Mouse (Mus musculus) midbrain, embryonic 12.5 days (tissue): ENCODE measurements around the gene Tcam1. TPM values are rescaled to one million over a fixed set of nuclear protein-coding genes. Genes with fewer than 3 reads are reported as not detected.
"Not testable (repeated sequence)": the region's sequence is repeated elsewhere in the genome, so short reads cannot be mapped to it uniquely, and the experiment has no call there.

Experiments used
- ATAC-seq: fragments of 200-750 bp; cut with Nextera tagmentation; 2 replicates; pipeline ENCODE4 v1.8.0; 2017; ENCODE audit warnings: low read depth, moderate TSS enrichment, moderate library complexity; ENCODE audit not compliant: low FRiP score
- H3K27ac ChIP-seq: fragments of 300-500 bp; sonication (generic); replicated peaks from 2 replicates; pipeline ENCODE4 v1.5.1; 2016; ENCODE audit warnings: mild to moderate bottlenecking
- H3K27me3 ChIP-seq: fragments of 300-500 bp; sonication (generic); 2 replicates; pipeline ENCODE4 v1.6.1; 2016; ENCODE audit warnings: mild to moderate bottlenecking
- H3K36me3 ChIP-seq: fragments of 300-500 bp; sonication (generic); 2 replicates; pipeline ENCODE4 v1.6.1; 2016
- H3K4me1 ChIP-seq: fragments of 300-500 bp; sonication (generic); 2 replicates; pipeline ENCODE4 v1.6.1; 2016
- H3K4me2 ChIP-seq: fragments of 300-500 bp; sonication (generic); replicated peaks from 2 replicates; pipeline ENCODE4 v1.6.1; 2016; ENCODE audit warnings: mild to moderate bottlenecking, moderate library complexity
- H3K4me3 ChIP-seq: fragments of 300-500 bp; sonication (generic); 2 replicates; pipeline ENCODE4 v1.5.1; 2016; ENCODE audit warnings: mild to moderate bottlenecking
- H3K9ac ChIP-seq: fragments of 300-500 bp; sonication (generic); replicated peaks from 2 replicates; pipeline ENCODE4 v1.6.1; 2016; ENCODE audit warnings: mild to moderate bottlenecking, moderate library complexity
- H3K9me3 ChIP-seq: fragments of 300-500 bp; sonication (generic); 2 replicates; pipeline ENCODE4 v1.6.1; 2016; ENCODE audit warnings: mild to moderate bottlenecking
- WGBS: fragments of 180-500 bp; shearing (Covaris S2); methylation state at CpG from one replicate; pipeline ENCODE4 v1.1.7; 2016; 5-methylcytosine and 5-hydroxymethylcytosine counted together
- polyA plus RNA-seq: library from polyadenylated mRNA; unstranded; fragments of >200 nt; fragmentation: Nextera tagmentation; extraction: Ambion mirVana; gene quantifications from 2 replicates; pipeline ENCODE4 v1.2.1, GENCODE M21; 2016

Tcam1 gene
- polyA plus RNA-seq: 0.17 and 0.24 TPM in 2 replicates

- Histone ChIP-seq H3K27ac (no peak within 1 kb of the TSS), H3K9ac (no peak within 1 kb of the TSS)
- 10% methylated on average over 25 of the region's 25 CpGs for WGBS
Measured at GRCm38 (mm10) chr11:106276454-106276853, at the start of gene Tcam1. Tcam1 (plus strand) TSS chr11:106276672.

GRCm38 (mm10) chr11:106233978-106234377, 42.5 kb upstream of the Tcam1 start:
- not testable (repeated sequence) for H3K4me1 ChIP-seq, H3K9me3 ChIP-seq, H3K4me3 ChIP-seq, ATAC-seq, H3K27ac ChIP-seq, H3K27me3 ChIP-seq, H3K9ac ChIP-seq, H3K4me2 ChIP-seq
- peaks cover 82% of the 10 kb centered on the region for H3K36me3 ChIP-seq
- WGBS: 84% methylated on average over 8 of the region's 8 CpGs

More at GRCm38 (mm10) chr11:106276454-106276853, at the start of gene Tcam1:
- peaks cover 10% of the 10 kb centered on the region for H3K27me3 ChIP-seq
- H3K4me1 ChIP-seq: peaks cover 22% of the 10 kb centered on the region
- ATAC-seq: peak; percentile 31
- H3K36me3 ChIP-seq: no peaks in the 10 kb centered on the region
- H3K4me2 ChIP-seq: peak within 1 kb of the TSS; percentile 41
- no peaks in the 10 kb centered on the region for H3K9me3 ChIP-seq
- peak within 1 kb of the TSS; percentile 10; the same call in 1 of the 2 replicates for H3K4me3 ChIP-seq

- H3K9ac ChIP-seq: no peak overlapping the region
- no peaks in the 10 kb centered on the region for H3K4me1 ChIP-seq
- no peak overlapping the region for H3K4me3 ChIP-seq
- H3K27me3 ChIP-seq: no peaks in the 10 kb centered on the region
- no peak overlapping the region for H3K4me2 ChIP-seq
- peaks cover 99% of the 10 kb centered on the region for H3K36me3 ChIP-seq
- H3K27ac ChIP-seq: no peak overlapping the region
- WGBS: 94% methylated on average over 1 of the region's 1 CpGs
- peaks cover 5% of the 10 kb centered on the region for H3K9me3 ChIP-seq
- no peak for ATAC-seq
Measured at GRCm38 (mm10) chr11:106246834-106247233, 29.6 kb upstream of the Tcam1 start.

GRCm38 (mm10) chr11:106249326-106249725, 27.1 kb upstream of the Tcam1 start:
- Histone ChIP-seq H3K4me2 (no peak overlapping the region), H3K27ac (no peak overlapping the region), H3K27me3 (no peaks in the 10 kb centered on the region), H3K4me1 (0 out of 2 replicates have a peak, but pooled peaks cover under 1% of the 10 kb centered on the region), H3K9ac (no peak overlapping the region), H3K36me3 (peaks cover 97% of the 10 kb centered on the region), H3K9me3 (peaks cover 5% of the 10 kb centered on the region), H3K4me3 (no peak overlapping the region)
- WGBS: 92% methylated on average over 7 of the region's 7 CpGs
- ATAC-seq: no peak

GRCm38 (mm10) chr11:106254767-106255166, 21.7 kb upstream of the Tcam1 start:
- peaks cover 65% of the 10 kb centered on the region for H3K36me3 ChIP-seq
- WGBS: 16% methylated on average over 2 of the region's 2 CpGs
- peaks cover 22% of the 10 kb centered on the region for H3K4me1 ChIP-seq
- ATAC-seq: no peak
- no peaks in the 10 kb centered on the region for H3K9me3 ChIP-seq
- H3K4me2 ChIP-seq: peak overlapping the region; percentile 81
- H3K9ac ChIP-seq: peak overlapping the region; percentile 60
- no peaks in the 10 kb centered on the region for H3K27me3 ChIP-seq
- H3K4me3 ChIP-seq: peak overlapping the region; percentile 86
- no peak overlapping the region for H3K27ac ChIP-seq

GRCm38 (mm10) chr11:106255174-106255573, 21.3 kb upstream of the Tcam1 start:
- peak overlapping the region; percentile 86 for H3K4me3 ChIP-seq
- H3K4me1 ChIP-seq: peaks cover 22% of the 10 kb centered on the region
- H3K36me3 ChIP-seq: peaks cover 61% of the 10 kb centered on the region
- H3K4me2 ChIP-seq: peak overlapping the region; percentile 81
- no peaks in the 10 kb centered on the region for H3K27me3 ChIP-seq
- no peaks in the 10 kb centered on the region for H3K9me3 ChIP-seq
- H3K9ac ChIP-seq: peak overlapping the region; percentile 60
- ATAC-seq: no peak
- H3K27ac ChIP-seq: no peak overlapping the region
- 4% methylated on average over 22 of the region's 22 CpGs for WGBS

- peaks cover 58% of the 10 kb centered on the region for H3K36me3 ChIP-seq
- under 1% methylated on average over 42 of the region's 42 CpGs for WGBS
- H3K27ac ChIP-seq: peak within 1 kb of the TSS; percentile 77
- H3K4me2 ChIP-seq: peak within 1 kb of the TSS; percentile 81
- H3K4me3 ChIP-seq: peak within 1 kb of the TSS; percentile 86
- H3K27me3 ChIP-seq: no peaks in the 10 kb centered on the region
- peak; percentile 95 for ATAC-seq
- H3K4me1 ChIP-seq: peaks cover 22% of the 10 kb centered on the region
- H3K9me3 ChIP-seq: no peaks in the 10 kb centered on the region
- H3K9ac ChIP-seq: peak within 1 kb of the TSS; percentile 89
Measured at GRCm38 (mm10) chr11:106255685-106256451, 20.6 kb upstream of the Tcam1 start, which contains the start of the genes Ftsj3 and Psmc5. Ftsj3 (minus strand) TSS chr11:106256079. Psmc5 (plus strand) TSS chr11:106256154.

- H3K4me1 ChIP-seq: peaks cover 22% of the 10 kb centered on the region
- no peak for ATAC-seq
- 80% methylated on average over 5 of the region's 5 CpGs for WGBS
- peak overlapping the region; percentile 89 for H3K9ac ChIP-seq
- peak overlapping the region; percentile 86 for H3K4me3 ChIP-seq
- no peak overlapping the region for H3K27ac ChIP-seq
- no peaks in the 10 kb centered on the region for H3K27me3 ChIP-seq
- H3K4me2 ChIP-seq: peak overlapping the region; percentile 81
- no peaks in the 10 kb centered on the region for H3K9me3 ChIP-seq
- H3K36me3 ChIP-seq: peaks cover 58% of the 10 kb centered on the region
Measured at GRCm38 (mm10) chr11:106256775-106257174, 19.7 kb upstream of the Tcam1 start.

- Histone ChIP-seq H3K27ac (no peak overlapping the region), H3K36me3 (peaks cover 77% of the 10 kb centered on the region), H3K4me2 (no peak overlapping the region), H3K4me1 (peaks cover 12% of the 10 kb centered on the region), H3K4me3 (no peak overlapping the region), H3K27me3 (no peaks in the 10 kb centered on the region), H3K9me3 (no peaks in the 10 kb centered on the region), H3K9ac (no peak overlapping the region)
- WGBS: 88% methylated on average over 14 of the region's 14 CpGs
- ATAC-seq: no peak
Measured at GRCm38 (mm10) chr11:106260826-106261450, 15.5 kb upstream of the Tcam1 start.

- WGBS: 92% methylated on average over 9 of the region's 9 CpGs
- ATAC-seq: no peak
- H3K4me1 ChIP-seq: peaks cover 13% of the 10 kb centered on the region
- no peak overlapping the region for H3K9ac ChIP-seq
- peaks cover 75% of the 10 kb centered on the region for H3K36me3 ChIP-seq
- no peaks in the 10 kb centered on the region for H3K27me3 ChIP-seq
- H3K27ac ChIP-seq: no peak overlapping the region
- H3K9me3 ChIP-seq: no peaks in the 10 kb centered on the region
- H3K4me2 ChIP-seq: no peak overlapping the region
- no peak overlapping the region for H3K4me3 ChIP-seq
Measured at GRCm38 (mm10) chr11:106263963-106264362, 12.5 kb upstream of the Tcam1 start.

GRCm38 (mm10) chr11:106264988-106265387, 11.5 kb upstream of the Tcam1 start:
- Histone ChIP-seq H3K4me2 (no peak overlapping the region), H3K9me3 (no peaks in the 10 kb centered on the region), H3K9ac (no peak overlapping the region), H3K27ac (no peak overlapping the region), H3K4me3 (no peak overlapping the region), H3K4me1 (peaks cover 16% of the 10 kb centered on the region), H3K36me3 (peaks cover 70% of the 10 kb centered on the region), H3K27me3 (no peaks in the 10 kb centered on the region)
- no peak for ATAC-seq
- 93% methylated on average over 15 of the region's 15 CpGs for WGBS

GRCm38 (mm10) chr11:106265570-106265969, 10.9 kb upstream of the Tcam1 start:
- H3K36me3 ChIP-seq: peaks cover 69% of the 10 kb centered on the region
- WGBS: 94% methylated on average over 4 of the region's 4 CpGs
- no peak for ATAC-seq

More at GRCm38 (mm10) chr11:106265570-106265969, 10.9 kb upstream of the Tcam1 start:
- Histone ChIP-seq H3K4me2 (no peak overlapping the region), H3K4me3 (no peak overlapping the region), H3K27me3 (no peaks in the 10 kb centered on the region), H3K9ac (no peak overlapping the region), H3K9me3 (no peaks in the 10 kb centered on the region), H3K27ac (no peak overlapping the region), H3K4me1 (peaks cover 22% of the 10 kb centered on the region)
